22 mouse cellular contexts compared by ENCODE assay signal in genomic region chr10:69725078-69725477, GRCm38 (mm10).
A peak's percentile ranks its signal among the peaks of the same experiment; 100 is the strongest.
DNase-seq lines count a peak whose midpoint lies in the region; ATAC-seq lines count a peak whose summit lies in the region.
"Had no signal": no experiment of that assay in that cellular context is flagged by ENCODE, and none has a peak within 500 bp of the region (broad histone marks: within the 10 kb centered on the region; RNA-seq: fewer than 3 reads in every experiment).

No protein-coding gene starts in this region.

- no peak for ATAC-seq in midbrain, embryonic 14.5 days (ENCODE audit: low FRiP score, low TSS enrichment)
- no peak for ATAC-seq in midbrain, embryonic 13.5 days
- ATAC-seq in hindbrain, embryonic 14.5 days (ENCODE audit: low FRiP score): no peak
- no peak for ATAC-seq in neural tube, embryonic 15.5 days (ENCODE audit: low FRiP score)
- ATAC-seq: intestine, embryonic 16.5 days; Patski had no signal

- H3K4me3 ChIP-seq in midbrain, embryonic 14.5 days (replicated peaks; ENCODE audit: low read depth, low read length): no peak overlapping the region
- no peak overlapping the region for H3K4me3 ChIP-seq in midbrain, embryonic 13.5 days (replicated peaks)
- H3K4me3 ChIP-seq in hindbrain, embryonic 14.5 days (replicated peaks; ENCODE audit: low read length): no peak overlapping the region
- no peak overlapping the region for H3K4me3 ChIP-seq in neural tube, embryonic 15.5 days (replicated peaks)
- H3K4me3 ChIP-seq: embryonic facial prominence, embryonic 10.5 days; limb, embryonic 15.5 days had no signal

- H3K36me3 ChIP-seq in midbrain, embryonic 14.5 days (ENCODE audit: control insufficient read depth, insufficient read depth, low read length): no peaks in the 10 kb centered on the region
- H3K36me3 ChIP-seq in midbrain, embryonic 13.5 days: no peaks in the 10 kb centered on the region
- no peaks in the 10 kb centered on the region for H3K36me3 ChIP-seq in hindbrain, embryonic 14.5 days (replicated peaks; ENCODE audit: control insufficient read depth, insufficient read depth)
- H3K36me3 ChIP-seq in neural tube, embryonic 15.5 days: no peaks in the 10 kb centered on the region
- H3K36me3 ChIP-seq: embryonic facial prominence, embryonic 10.5 days; limb, embryonic 15.5 days had no signal

- H3K9me3 ChIP-seq in midbrain, embryonic 14.5 days (ENCODE audit: control insufficient read depth, low read length): no peaks in the 10 kb centered on the region
- no peaks in the 10 kb centered on the region for H3K9me3 ChIP-seq in midbrain, embryonic 13.5 days
- no peaks in the 10 kb centered on the region for H3K9me3 ChIP-seq in hindbrain, embryonic 14.5 days (ENCODE audit: control insufficient read depth, low read length)
- H3K9me3 ChIP-seq in neural tube, embryonic 15.5 days (replicated peaks): no peaks in the 10 kb centered on the region
- H3K9me3 ChIP-seq: embryonic facial prominence, embryonic 10.5 days; limb, embryonic 15.5 days had no signal

- H3K27me3 ChIP-seq in midbrain, embryonic 14.5 days (ENCODE audit: control insufficient read depth, insufficient read depth, low read length): no peaks in the 10 kb centered on the region
- no peaks in the 10 kb centered on the region for H3K27me3 ChIP-seq in midbrain, embryonic 13.5 days
- H3K27me3 ChIP-seq in hindbrain, embryonic 14.5 days (ENCODE audit: control insufficient read depth, insufficient read depth, low read length): no peaks in the 10 kb centered on the region
- no peaks in the 10 kb centered on the region for H3K27me3 ChIP-seq in neural tube, embryonic 15.5 days (replicated peaks)
- H3K27me3 ChIP-seq: limb, embryonic 15.5 days; Patski had no signal

- peak; percentile 66 for DNase-seq in heart, adult 11 months
- no peak for DNase-seq in heart, adult 18-20 months
- DNase-seq in midbrain, embryonic 14.5 days: peak; percentile 38
- no peak for DNase-seq in hindbrain, embryonic 14.5 days (ENCODE audit: low spot score)
- no peak for DNase-seq in ovary, postnatal 36 days (ENCODE audit: low spot score)
- DNase-seq: adrenal gland, postnatal 36 days; cerebellum, postnatal 10 days; kidney, adult 9 months; kidney, postnatal 25 days; lung, embryonic 14.5 days; lung, postnatal 36 days; right cerebral cortex, adult 18-20 months; right cerebral cortex, postnatal 4 days; thymus, postnatal 14 days had no signal

- H3K9ac ChIP-seq in midbrain, embryonic 14.5 days (replicated peaks; ENCODE audit: low read length): no peak overlapping the region
- H3K9ac ChIP-seq in midbrain, embryonic 13.5 days (replicated peaks): no peak overlapping the region
- no peak overlapping the region for H3K9ac ChIP-seq in hindbrain, embryonic 14.5 days
- no peak overlapping the region for H3K9ac ChIP-seq in neural tube, embryonic 15.5 days (replicated peaks)
- H3K9ac ChIP-seq: limb, embryonic 15.5 days; liver, embryonic 14.5 days; lung, embryonic 14.5 days had no signal

- H3K4me2 ChIP-seq in midbrain, embryonic 14.5 days (ENCODE audit: low read length): no peak overlapping the region
- H3K4me2 ChIP-seq in midbrain, embryonic 13.5 days (replicated peaks): no peak overlapping the region
- H3K4me2 ChIP-seq in hindbrain, embryonic 14.5 days (replicated peaks): no peak overlapping the region
- H3K4me2 ChIP-seq in neural tube, embryonic 15.5 days: no peak overlapping the region; the same call in 1 of the 2 replicates
- H3K4me2 ChIP-seq: heart, embryonic 11.5 days; limb, embryonic 15.5 days; lung, embryonic 14.5 days had no signal

- H3K4me1 ChIP-seq in midbrain, embryonic 14.5 days (ENCODE audit: control insufficient read depth, insufficient read depth, low read length): peaks cover 42% of the 10 kb centered on the region
- peaks cover 54% of the 10 kb centered on the region for H3K4me1 ChIP-seq in midbrain, embryonic 13.5 days (replicated peaks)
- peaks cover 56% of the 10 kb centered on the region for H3K4me1 ChIP-seq in hindbrain, embryonic 14.5 days (replicated peaks; ENCODE audit: control insufficient read depth, insufficient read depth, low read length)
- H3K4me1 ChIP-seq in neural tube, embryonic 15.5 days: peaks cover 69% of the 10 kb centered on the region

- WGBS in midbrain, embryonic 14.5 days: 33% methylated on average over 14 of the region's 14 CpGs
- WGBS in midbrain, embryonic 13.5 days: 54% methylated on average over 14 of the region's 14 CpGs
- WGBS in hindbrain, embryonic 14.5 days: 34% methylated on average over 14 of the region's 14 CpGs
- 36% methylated on average over 14 of the region's 14 CpGs for WGBS in neural tube, embryonic 15.5 days

- peak overlapping the region; percentile 57; the same call in 1 of the 2 replicates for H3K27ac ChIP-seq in midbrain, embryonic 14.5 days (replicated peaks; ENCODE audit: low read depth, low read length)
- H3K27ac ChIP-seq in midbrain, embryonic 13.5 days: no peak overlapping the region; the same call in 1 of the 2 replicates
- peak overlapping the region; percentile 27 for H3K27ac ChIP-seq in hindbrain, embryonic 14.5 days
- H3K27ac ChIP-seq in neural tube, embryonic 15.5 days (replicated peaks): 0 out of 2 replicates have a peak overlapping the region, but pooled peaks have one; percentile 18
- H3K27ac ChIP-seq: embryonic facial prominence, embryonic 10.5 days; limb, embryonic 15.5 days; liver, embryonic 14.5 days had no signal

Comparison
In these comparisons a context has a peak if more than half of its experiments do, and no peak if none do; other contexts are left out.
1. DNase-seq: peak in heart, adult 11 months (single experiment) and midbrain, embryonic 14.5 days (single experiment); none in heart, adult 18-20 months (0 of 2), hindbrain, embryonic 14.5 days (single experiment) and ovary, postnatal 36 days (single experiment).